8 mouse cellular contexts compared by ENCODE assay signal in the genomic region with DNA sequence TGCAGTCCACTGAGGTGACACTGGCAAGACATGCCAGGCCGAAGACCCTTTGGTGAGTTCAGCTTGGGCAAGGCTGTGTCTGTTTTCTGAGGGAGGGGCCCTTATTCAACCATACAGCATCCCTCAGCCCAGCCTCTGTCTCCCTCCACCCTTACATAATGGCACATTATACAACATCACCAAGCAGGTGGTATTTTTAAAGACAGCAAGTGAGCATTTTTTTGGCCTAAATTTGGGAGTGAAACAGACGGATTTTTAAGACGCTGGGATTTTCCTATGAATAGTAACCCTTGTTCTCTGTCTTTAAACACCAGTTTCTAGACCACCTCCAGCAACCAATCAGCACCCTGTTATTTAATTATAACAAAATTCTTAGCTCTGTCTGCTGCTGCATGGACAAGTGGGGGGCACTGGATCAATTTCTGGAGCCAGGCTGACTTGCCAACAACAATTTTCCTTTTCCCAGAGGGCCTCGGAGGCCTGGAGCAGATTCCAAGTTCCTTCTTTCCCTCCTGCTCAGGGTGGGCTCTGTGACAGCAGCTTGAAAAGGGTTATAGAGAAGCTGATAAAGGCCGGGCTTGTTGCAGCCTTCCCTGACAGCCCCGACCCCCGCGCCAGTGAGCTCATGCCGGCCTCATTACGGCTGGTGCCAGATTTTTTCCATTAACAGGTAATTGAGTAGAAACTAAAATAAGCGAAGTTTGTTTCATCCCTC.
DNase-seq lines count a peak whose midpoint lies in the region; ATAC-seq and TF ChIP-seq lines count a peak whose summit lies in the region.

No protein-coding gene starts in this region.

- no peaks in the 10 kb centered on the region for H3K36me3 ChIP-seq in kidney, postnatal 0 days (ENCODE audit: insufficient read depth, low read length)
- no peaks in the 10 kb centered on the region for H3K36me3 ChIP-seq in forebrain, embryonic 16.5 days (ENCODE audit: control insufficient read depth, insufficient read depth)

- intact Hi-C loops in left cerebral cortex, adult 2 months (cut with DNase I) = no loop called here

- TF ChIP-seq CTCF in kidney, postnatal 0 days (IDR thresholded peaks at IDR 0.05; ENCODE audit: low read depth) = no peak
- TF ChIP-seq CTCF in left cerebral cortex, adult 2 months (IDR thresholded peaks at IDR 0.05) = no peak

- H3K27me3 ChIP-seq in kidney, postnatal 0 days (ENCODE audit: insufficient read depth, low read length) = no peaks in the 10 kb centered on the region
- H3K27me3 ChIP-seq in forebrain, embryonic 16.5 days (replicated peaks; ENCODE audit: control insufficient read depth, insufficient read depth, low read length) = peaks cover 4% of the 10 kb centered on the region; the same call in 1 of the 2 replicates

- H3K9ac ChIP-seq in kidney, postnatal 0 days (ENCODE audit: low read depth, low read length) = no peak overlapping the region
- 0 out of 2 replicates have a peak overlapping the region, but pooled peaks have one; percentile 4 for H3K9ac ChIP-seq in forebrain, embryonic 16.5 days (replicated peaks; ENCODE audit: low read depth, low read length)

- H3K4me2 ChIP-seq in kidney, postnatal 0 days (ENCODE audit: low read length) = peak overlapping the region; percentile 14
- peak overlapping the region; percentile 39 for H3K4me2 ChIP-seq in forebrain, embryonic 16.5 days (ENCODE audit: low read length)

- H3K4me1 ChIP-seq in kidney, postnatal 0 days (replicated peaks; ENCODE audit: insufficient read depth, low read length) = peaks cover 3% of the 10 kb centered on the region
- peaks cover 17% of the 10 kb centered on the region for H3K4me1 ChIP-seq in forebrain, embryonic 16.5 days (replicated peaks; ENCODE audit: control insufficient read depth, insufficient read depth, low read length)

- peak; percentile 37 for DNase-seq in kidney, postnatal 0 days (ENCODE audit: low spot score)
- no peak for DNase-seq in kidney, postnatal 25 days
- peak; percentile 46 to 49 for DNase-seq in left cerebral cortex, adult 2 months (ENCODE audit: extremely low spot score in 1 of 2, low spot score in 2 of 2)
- DNase-seq in retina, embryonic 14.5 days (ENCODE audit: low spot score) = peak; percentile 44
- no peak for DNase-seq in c-Kit-positive CD71-positive TER-119-positive erythroid progenitor cells, embryonic 14.5 days (ENCODE audit: low spot score)
- no peak for DNase-seq in cerebellum, postnatal 25 days
- DNase-seq in kidney, adult 11 months = no peak

- no peak overlapping the region for H3K27ac ChIP-seq in kidney, postnatal 0 days
- H3K27ac ChIP-seq in forebrain, embryonic 16.5 days (ENCODE audit: low read length) = no peak overlapping the region
- peak overlapping the region; percentile 83 for H3K27ac ChIP-seq in left cerebral cortex, adult 2 months

- 28% methylated on average over 11 of the region's 11 CpGs for WGBS in kidney, postnatal 0 days
- 6% methylated on average over 11 of the region's 11 CpGs for WGBS in forebrain, embryonic 16.5 days

- no peaks in the 10 kb centered on the region for H3K9me3 ChIP-seq in kidney, postnatal 0 days (replicated peaks; ENCODE audit: low read length)
- 0 out of 2 replicates have a peak, but pooled peaks cover 2% of the 10 kb centered on the region for H3K9me3 ChIP-seq in forebrain, embryonic 16.5 days (ENCODE audit: control insufficient read depth, low read length)

- H3K4me3 ChIP-seq in kidney, postnatal 0 days (replicated peaks; ENCODE audit: low read depth, low read length) = no peak overlapping the region
- no peak overlapping the region; the same call in 1 of the 2 replicates for H3K4me3 ChIP-seq in forebrain, embryonic 16.5 days (replicated peaks; ENCODE audit: low read length)
- H3K4me3 ChIP-seq in left cerebral cortex, adult 2 months = no peak overlapping the region

- ATAC-seq in kidney, postnatal 0 days (replicated peaks; ENCODE audit: low FRiP score, low read depth) = no peak
- ATAC-seq in forebrain, embryonic 16.5 days = peak; percentile 97

Comparison
In these comparisons a context has a peak if more than half of its experiments do, and no peak if none do; other contexts are left out.
1. DNase-seq: peak in kidney, postnatal 0 days (single experiment), left cerebral cortex, adult 2 months (2 of 2) and retina, embryonic 14.5 days (single experiment); none in kidney, postnatal 25 days (0 of 2), c-Kit-positive CD71-positive TER-119-positive erythroid progenitor cells, embryonic 14.5 days (single experiment), cerebellum, postnatal 25 days (0 of 2) and kidney, adult 11 months (single experiment).